Mouse (Mus musculus) cerebellum, adult 2 months (tissue): ENCODE data around the gene Parvb. TPM values are rescaled to one million over a fixed set of nuclear protein-coding genes. Genes with fewer than 3 reads are reported as not detected.

Source experiments
- DNase-seq, 2 experiments: peaks; one replicate each; pipeline ENCODE4 v3.0.0; 2021
- H3K27ac ChIP-seq: fragments of 200-500 bp; 2 replicates; pipeline ENCODE4 v1.5.1; 2012; ENCODE audit warnings: low read length, control low read depth, inconsistent platforms; ENCODE audit not compliant: insufficient read depth
- H3K27me3 ChIP-seq: fragments of 200-500 bp; 2 replicates; pipeline ENCODE4 v1.6.1; 2012; ENCODE audit warnings: inconsistent platforms, mild to moderate bottlenecking, low read length, moderate library complexity; ENCODE audit not compliant: control insufficient read depth, insufficient read depth
- H3K4me1 ChIP-seq: fragments of 200-500 bp; 2 replicates; pipeline ENCODE4 v1.6.1; 2011; ENCODE audit warnings: low read length; ENCODE audit not compliant: control insufficient read depth, insufficient read depth
- H3K4me3 ChIP-seq: fragments of 200-500 bp; replicated peaks from 2 replicates; pipeline ENCODE3; 2011; ENCODE audit warnings: mild to moderate bottlenecking, low read depth, low read length, control low read depth; ENCODE audit not compliant: insufficient read depth
- CTCF ChIP-seq: fragments of 200-500 bp; IDR thresholded peaks from 2 replicates; pipeline ENCODE4 v1.5.1; 2011; ENCODE audit warnings: low read depth, mild to moderate bottlenecking, control low read depth, low read length, moderate library complexity, borderline replicate concordance; ENCODE audit not compliant: insufficient read depth
- POLR2A ChIP-seq: fragments of 200-500 bp; IDR thresholded peaks from 2 replicates; pipeline ENCODE4 v1.6.1; 2011; ENCODE audit warnings: low read length, control low read depth, borderline replicate concordance; ENCODE audit not compliant: insufficient read depth
- WGBS: fragments of 180-500 bp; shearing (Covaris S2); methylation state at CpG from one replicate; pipeline ENCODE4 v1.1.7; 2018; 5-methylcytosine and 5-hydroxymethylcytosine counted together
- polyA plus RNA-seq: library from polyadenylated mRNA; depleted of rRNA; stranded (reverse); fragments of >200 nt; gene quantifications from 2 replicates; pipeline ENCODE4 v1.2.3, GENCODE M21; 2012

The Parvb gene
- polyA plus RNA-seq, 1 experiment: 16.4 TPM

- no peak overlapping the region for H3K27ac ChIP-seq
- 69% methylated on average over 9 of the region's 9 CpGs for WGBS
- no peak for DNase-seq
Observed at GRCm38 (mm10) chr15:84299662-84300333, 68.0 kb downstream of the Parvb start.

GRCm38 (mm10) chr15:84300591-84300990, 68.7 kb downstream of the Parvb start:
- H3K4me1 ChIP-seq: peaks cover 12% of the 10 kb centered on the region
- DNase-seq: no peak
- 83% methylated on average over 2 of the region's 2 CpGs for WGBS
- no peak overlapping the region for H3K27ac ChIP-seq
- no peak overlapping the region for H3K4me3 ChIP-seq
- no peaks in the 10 kb centered on the region for H3K27me3 ChIP-seq
- no peak for TF ChIP-seq CTCF
- TF ChIP-seq POLR2A: no peak

More at GRCm38 (mm10) chr15:84299662-84300333, 68.0 kb downstream of the Parvb start:
- H3K4me1 ChIP-seq: peaks cover 12% of the 10 kb centered on the region
- TF ChIP-seq POLR2A (no peak), CTCF (no peak)
- no peaks in the 10 kb centered on the region for H3K27me3 ChIP-seq
- H3K4me3 ChIP-seq: no peak overlapping the region

GRCm38 (mm10) chr15:84301026-84301425, 69.2 kb downstream of the Parvb start:
- DNase-seq: peak; percentile 53 to 73

GRCm38 (mm10) chr15:84301641-84302420, 70.0 kb downstream of the Parvb start:
- Histone ChIP-seq H3K4me3 (no peak overlapping the region), H3K27ac (no peak overlapping the region), H3K27me3 (no peaks in the 10 kb centered on the region), H3K4me1 (peaks cover 12% of the 10 kb centered on the region)
- DNase-seq: no peak
- TF ChIP-seq CTCF: no peak
- TF ChIP-seq POLR2A: no peak
- WGBS: 86% methylated on average over 8 of the region's 8 CpGs

More at GRCm38 (mm10) chr15:84301026-84301425, 69.2 kb downstream of the Parvb start:
- WGBS: 13% methylated on average over 7 of the region's 7 CpGs
- no peak overlapping the region for H3K27ac ChIP-seq
- no peaks in the 10 kb centered on the region for H3K27me3 ChIP-seq
- TF ChIP-seq POLR2A: no peak
- no peak for TF ChIP-seq CTCF
- peaks cover 12% of the 10 kb centered on the region for H3K4me1 ChIP-seq
- no peak overlapping the region for H3K4me3 ChIP-seq

GRCm38 (mm10) chr15:84303264-84303663, 71.4 kb downstream of the Parvb start:
- TF ChIP-seq CTCF: no peak
- TF ChIP-seq POLR2A: no peak
- WGBS: 86% methylated on average over 10 of the region's 10 CpGs
- Histone ChIP-seq H3K4me1 (peaks cover 12% of the 10 kb centered on the region), H3K27me3 (no peaks in the 10 kb centered on the region), H3K27ac (no peak overlapping the region), H3K4me3 (no peak overlapping the region)
- no peak for DNase-seq

- no peak for TF ChIP-seq POLR2A
- TF ChIP-seq CTCF: no peak
- 69% methylated on average over 10 of the region's 10 CpGs for WGBS
- no peak for DNase-seq
- H3K4me1 ChIP-seq: peaks cover 16% of the 10 kb centered on the region
- H3K27me3 ChIP-seq: no peaks in the 10 kb centered on the region
- no peak overlapping the region for H3K4me3 ChIP-seq
- H3K27ac ChIP-seq: no peak overlapping the region
Observed at GRCm38 (mm10) chr15:84305333-84305732, 73.5 kb downstream of the Parvb start.

GRCm38 (mm10) chr15:84310271-84310670, 78.4 kb downstream of the Parvb start:
- H3K4me3 ChIP-seq: no peak overlapping the region
- peaks cover 14% of the 10 kb centered on the region for H3K4me1 ChIP-seq
- H3K27ac ChIP-seq: no peak overlapping the region
- H3K27me3 ChIP-seq: no peaks in the 10 kb centered on the region
- no peak for TF ChIP-seq CTCF
- TF ChIP-seq POLR2A: no peak
- WGBS: 10% methylated on average over 11 of the region's 11 CpGs
- DNase-seq: peak; percentile 47 to 71
